Mouse (Mus musculus): ENCODE measurements around the gene Magi1. TPM values are rescaled to one million over a fixed set of nuclear protein-coding genes. Genes with fewer than 3 reads are reported as not detected.
A peak's percentile ranks its signal among the peaks of the same experiment; 100 is the strongest.

The Magi1 gene
- polyA plus RNA-seq (2014; fragmentation: Nextera tagmentation; extraction: Ambion mirVana) = 7.9 and 9.2 TPM in 2 replicates

GRCm38 (mm10) chr6:94283318-94284061, at the start of gene Magi1:
Magi1 (minus strand) TSS chr6:94283917.
- H3K4me2 ChIP-seq = peak within 1 kb of the TSS; percentile 96
- WGBS (ENCODE audit: insufficient replicate concordance) = under 1% methylated on average over 74 of the region's 86 CpGs
- H3K36me3 ChIP-seq (ENCODE audit: control insufficient read depth, insufficient read depth, low read length) = no peaks in the 10 kb centered on the region
- peak; percentile 91 for ATAC-seq (replicated peaks; ENCODE audit: insufficient number of reproducible peaks, low FRiP score, low TSS enrichment)
- H3K9me3 ChIP-seq (replicated peaks; ENCODE audit: control insufficient read depth, low read length) = peaks cover under 1% of the 10 kb centered on the region; the same call in 1 of the 2 replicates
- no peaks in the 10 kb centered on the region for H3K27me3 ChIP-seq (ENCODE audit: control insufficient read depth, insufficient read depth, low read length)
- peaks cover 20% of the 10 kb centered on the region for H3K4me1 ChIP-seq (ENCODE audit: control insufficient read depth, insufficient read depth, low read length)
- H3K27ac ChIP-seq (ENCODE audit: low read depth, low read length) = peak within 1 kb of the TSS; percentile 97
- H3K9ac ChIP-seq (ENCODE audit: low read depth, low read length) = peak within 1 kb of the TSS; percentile 87
- H3K4me3 ChIP-seq (ENCODE audit: low read depth, low read length) = peak within 1 kb of the TSS; percentile 96

- WGBS (ENCODE audit: insufficient replicate concordance) = 84% methylated on average over 4 of the region's 4 CpGs
- Histone ChIP-seq H3K4me2 (no peak overlapping the region), H3K4me1 (ENCODE audit: control insufficient read depth, insufficient read depth, low read length) (no peaks in the 10 kb centered on the region), H3K27me3 (ENCODE audit: control insufficient read depth, insufficient read depth, low read length) (no peaks in the 10 kb centered on the region), H3K27ac (ENCODE audit: low read depth, low read length) (no peak overlapping the region), H3K9me3 (replicated peaks; ENCODE audit: control insufficient read depth, low read length) (no peaks in the 10 kb centered on the region), H3K36me3 (ENCODE audit: control insufficient read depth, insufficient read depth, low read length) (no peaks in the 10 kb centered on the region), H3K4me3 (ENCODE audit: low read depth, low read length) (no peak overlapping the region), H3K9ac (ENCODE audit: low read depth, low read length) (no peak overlapping the region)
- ATAC-seq (replicated peaks; ENCODE audit: insufficient number of reproducible peaks, low FRiP score, low TSS enrichment) = no peak
Measured at GRCm38 (mm10) chr6:94327143-94327542, 43.4 kb upstream of the Magi1 start.

GRCm38 (mm10) chr6:94316886-94317285, 33.2 kb upstream of the Magi1 start:
- Histone ChIP-seq H3K9ac (ENCODE audit: low read depth, low read length) (no peak overlapping the region), H3K4me2 (no peak overlapping the region), H3K4me1 (ENCODE audit: control insufficient read depth, insufficient read depth, low read length) (no peaks in the 10 kb centered on the region), H3K36me3 (ENCODE audit: control insufficient read depth, insufficient read depth, low read length) (no peaks in the 10 kb centered on the region), H3K27ac (ENCODE audit: low read depth, low read length) (no peak overlapping the region), H3K4me3 (ENCODE audit: low read depth, low read length) (no peak overlapping the region), H3K27me3 (ENCODE audit: control insufficient read depth, insufficient read depth, low read length) (no peaks in the 10 kb centered on the region), H3K9me3 (replicated peaks; ENCODE audit: control insufficient read depth, low read length) (no peaks in the 10 kb centered on the region)
- ATAC-seq (replicated peaks; ENCODE audit: insufficient number of reproducible peaks, low FRiP score, low TSS enrichment) = no peak
- 86% methylated on average over 3 of the region's 3 CpGs for WGBS (ENCODE audit: insufficient replicate concordance)

- Histone ChIP-seq H3K27ac (ENCODE audit: low read depth, low read length) (no peak overlapping the region), H3K4me2 (no peak overlapping the region), H3K9ac (ENCODE audit: low read depth, low read length) (no peak overlapping the region), H3K27me3 (ENCODE audit: control insufficient read depth, insufficient read depth, low read length) (no peaks in the 10 kb centered on the region), H3K4me3 (ENCODE audit: low read depth, low read length) (no peak overlapping the region), H3K4me1 (ENCODE audit: control insufficient read depth, insufficient read depth, low read length) (0 out of 2 replicates have a peak, but pooled peaks cover 2% of the 10 kb centered on the region), H3K36me3 (ENCODE audit: control insufficient read depth, insufficient read depth, low read length) (no peaks in the 10 kb centered on the region), H3K9me3 (replicated peaks; ENCODE audit: control insufficient read depth, low read length) (no peaks in the 10 kb centered on the region)
- no peak for ATAC-seq (replicated peaks; ENCODE audit: insufficient number of reproducible peaks, low FRiP score, low TSS enrichment)
- WGBS (ENCODE audit: insufficient replicate concordance) = 61% methylated on average over 7 of the region's 7 CpGs
Measured at GRCm38 (mm10) chr6:94312285-94312684, 28.6 kb upstream of the Magi1 start.

- H3K4me1 ChIP-seq (ENCODE audit: control insufficient read depth, insufficient read depth, low read length) = 0 out of 2 replicates have a peak, but pooled peaks cover 5% of the 10 kb centered on the region
- H3K27me3 ChIP-seq (ENCODE audit: control insufficient read depth, insufficient read depth, low read length) = no peaks in the 10 kb centered on the region
- ATAC-seq (replicated peaks; ENCODE audit: insufficient number of reproducible peaks, low FRiP score, low TSS enrichment) = no peak
- no peak overlapping the region for H3K9ac ChIP-seq (ENCODE audit: low read depth, low read length)
- no peaks in the 10 kb centered on the region for H3K36me3 ChIP-seq (ENCODE audit: control insufficient read depth, insufficient read depth, low read length)
- no peaks in the 10 kb centered on the region for H3K9me3 ChIP-seq (replicated peaks; ENCODE audit: control insufficient read depth, low read length)
- WGBS (ENCODE audit: insufficient replicate concordance) = 38% methylated on average over 7 of the region's 7 CpGs
- H3K4me2 ChIP-seq = peak overlapping the region; percentile 22
- H3K27ac ChIP-seq (ENCODE audit: low read depth, low read length) = no peak overlapping the region
- no peak overlapping the region for H3K4me3 ChIP-seq (ENCODE audit: low read depth, low read length)
Measured at GRCm38 (mm10) chr6:94308498-94308897, 24.8 kb upstream of the Magi1 start.

- WGBS (ENCODE audit: insufficient replicate concordance) = 74% methylated on average over 6 of the region's 6 CpGs
- H3K4me2 ChIP-seq = no peak overlapping the region
- H3K9me3 ChIP-seq (replicated peaks; ENCODE audit: control insufficient read depth, low read length) = no peaks in the 10 kb centered on the region
- H3K36me3 ChIP-seq (ENCODE audit: control insufficient read depth, insufficient read depth, low read length) = no peaks in the 10 kb centered on the region
- peaks cover 9% of the 10 kb centered on the region; the same call in 1 of the 2 replicates for H3K4me1 ChIP-seq (ENCODE audit: control insufficient read depth, insufficient read depth, low read length)
- no peak for ATAC-seq (replicated peaks; ENCODE audit: insufficient number of reproducible peaks, low FRiP score, low TSS enrichment)
- no peaks in the 10 kb centered on the region for H3K27me3 ChIP-seq (ENCODE audit: control insufficient read depth, insufficient read depth, low read length)
- no peak overlapping the region for H3K27ac ChIP-seq (ENCODE audit: low read depth, low read length)
- H3K4me3 ChIP-seq (ENCODE audit: low read depth, low read length) = no peak overlapping the region
- no peak overlapping the region for H3K9ac ChIP-seq (ENCODE audit: low read depth, low read length)
Measured at GRCm38 (mm10) chr6:94303512-94303911, 19.8 kb upstream of the Magi1 start.

DNA sequence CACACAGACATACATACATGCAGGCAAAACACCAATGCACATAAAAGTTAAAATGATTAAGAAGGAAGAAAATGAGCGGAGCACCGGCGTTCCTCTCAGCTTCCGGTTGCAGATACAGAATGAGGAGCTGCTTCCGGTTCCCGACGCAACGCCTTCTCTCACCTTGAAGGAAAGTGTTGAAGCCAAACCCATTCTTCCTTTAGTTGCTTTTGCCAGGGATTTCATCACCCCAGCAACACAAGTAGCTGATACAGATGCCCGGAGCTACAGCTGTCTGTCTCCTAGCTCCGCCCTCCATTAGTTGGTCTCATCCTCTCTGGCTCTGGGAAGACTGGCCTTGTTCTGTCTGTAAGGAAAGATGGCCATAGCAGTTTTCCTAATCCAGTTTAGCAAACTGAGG, 18.1 kb upstream of the Magi1 start:
- no peaks in the 10 kb centered on the region for H3K27me3 ChIP-seq (ENCODE audit: control insufficient read depth, insufficient read depth, low read length)
- no peak for ATAC-seq (replicated peaks; ENCODE audit: insufficient number of reproducible peaks, low FRiP score, low TSS enrichment)
- H3K36me3 ChIP-seq (ENCODE audit: control insufficient read depth, insufficient read depth, low read length) = no peaks in the 10 kb centered on the region
- H3K4me3 ChIP-seq (ENCODE audit: low read depth, low read length) = no peak overlapping the region
- 88% methylated on average over 10 of the region's 10 CpGs for WGBS (ENCODE audit: insufficient replicate concordance)
- no peaks in the 10 kb centered on the region for H3K9me3 ChIP-seq (replicated peaks; ENCODE audit: control insufficient read depth, low read length)
- no peak overlapping the region for H3K27ac ChIP-seq (ENCODE audit: low read depth, low read length)
- H3K9ac ChIP-seq (ENCODE audit: low read depth, low read length) = no peak overlapping the region
- H3K4me2 ChIP-seq = no peak overlapping the region
- H3K4me1 ChIP-seq (ENCODE audit: control insufficient read depth, insufficient read depth, low read length) = peaks cover 7% of the 10 kb centered on the region; the same call in 1 of the 2 replicates

DNA sequence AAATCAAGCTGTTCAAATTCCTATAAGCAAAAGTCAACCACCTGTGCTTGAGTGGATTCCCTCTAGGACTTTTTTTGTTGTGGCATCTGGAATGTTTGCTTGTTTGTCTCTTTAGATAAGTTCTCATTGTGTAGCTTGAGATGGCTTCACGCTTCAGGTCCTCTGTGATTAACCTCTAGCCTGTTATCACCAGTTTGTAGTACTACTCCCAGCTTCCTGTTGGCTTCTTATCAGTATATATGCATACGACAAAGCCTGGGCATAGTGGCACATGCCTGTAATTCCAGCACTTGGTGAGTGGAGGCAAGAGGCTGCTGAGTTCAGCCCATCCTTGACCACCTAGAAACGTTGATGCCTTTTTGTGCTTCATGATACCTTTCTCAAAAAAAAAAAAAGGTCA, 16.8 kb upstream of the Magi1 start:
- Histone ChIP-seq H3K4me2 (no peak overlapping the region), H3K27me3 (ENCODE audit: control insufficient read depth, insufficient read depth, low read length) (no peaks in the 10 kb centered on the region), H3K9me3 (replicated peaks; ENCODE audit: control insufficient read depth, low read length) (no peaks in the 10 kb centered on the region), H3K9ac (ENCODE audit: low read depth, low read length) (no peak overlapping the region), H3K27ac (ENCODE audit: low read depth, low read length) (no peak overlapping the region), H3K36me3 (ENCODE audit: control insufficient read depth, insufficient read depth, low read length) (no peaks in the 10 kb centered on the region), H3K4me1 (ENCODE audit: control insufficient read depth, insufficient read depth, low read length) (peaks cover 7% of the 10 kb centered on the region; the same call in 1 of the 2 replicates), H3K4me3 (ENCODE audit: low read depth, low read length) (no peak overlapping the region)
- WGBS (ENCODE audit: insufficient replicate concordance) = 13% methylated on average over 3 of the region's 3 CpGs
- ATAC-seq (replicated peaks; ENCODE audit: insufficient number of reproducible peaks, low FRiP score, low TSS enrichment) = peak; percentile 76

DNA sequence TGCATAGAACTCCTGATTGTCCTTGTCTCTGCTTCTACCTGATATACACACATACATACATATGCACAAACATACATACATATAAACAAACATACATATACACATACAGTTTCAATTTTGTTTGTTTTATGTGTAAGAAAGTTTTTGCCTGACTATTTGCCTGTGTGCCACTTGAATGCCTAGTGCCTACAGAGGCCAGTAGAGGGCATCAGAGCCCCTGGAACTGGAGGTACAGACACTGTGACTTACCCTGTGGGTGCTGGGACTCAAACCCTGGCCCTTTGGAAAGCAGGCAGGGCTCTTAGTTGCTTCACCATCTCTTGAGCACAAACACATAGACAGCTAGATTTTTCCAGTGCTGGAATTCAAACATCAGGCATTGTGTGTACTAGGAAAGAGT, 3.7 kb upstream of the Magi1 start:
- no peak for ATAC-seq (replicated peaks; ENCODE audit: insufficient number of reproducible peaks, low FRiP score, low TSS enrichment)
- Histone ChIP-seq H3K9ac (ENCODE audit: low read depth, low read length) (no peak overlapping the region), H3K27ac (ENCODE audit: low read depth, low read length) (no peak overlapping the region)

More for the DNA sequence above, 3.7 kb upstream of the Magi1 start:
- H3K36me3 ChIP-seq (ENCODE audit: control insufficient read depth, insufficient read depth, low read length) = no peaks in the 10 kb centered on the region
- H3K4me3 ChIP-seq (ENCODE audit: low read depth, low read length) = no peak overlapping the region
- no peak overlapping the region for H3K4me2 ChIP-seq
- peaks cover 2% of the 10 kb centered on the region; the same call in 1 of the 2 replicates for H3K9me3 ChIP-seq (replicated peaks; ENCODE audit: control insufficient read depth, low read length)
- no peaks in the 10 kb centered on the region for H3K27me3 ChIP-seq (ENCODE audit: control insufficient read depth, insufficient read depth, low read length)
- H3K4me1 ChIP-seq (ENCODE audit: control insufficient read depth, insufficient read depth, low read length) = peaks cover 2% of the 10 kb centered on the region; the same call in 1 of the 2 replicates
